Mouse (Mus musculus): ENCODE results near the gene Smyd4. TPM values are rescaled to one million over a fixed set of nuclear protein-coding genes. Genes with fewer than 3 reads are reported as not detected.

Smyd4 gene
- polyA plus RNA-seq, 1 experiment from 2014 or later = 12.8 TPM

- H3K36me3 ChIP-seq = peaks cover 38% of the 10 kb centered on the region
- peaks cover 34% of the 10 kb centered on the region for H3K4me1 ChIP-seq (replicated peaks)
- H3K9ac ChIP-seq = no peak overlapping the region
- no peak overlapping the region for H3K4me3 ChIP-seq
- ATAC-seq (ENCODE audit: insufficient number of reproducible peaks, low FRiP score) = no peak
- no peaks in the 10 kb centered on the region for H3K9me3 ChIP-seq (replicated peaks)
- 83% methylated on average over 8 of the region's 8 CpGs for WGBS
- H3K4me2 ChIP-seq = no peak overlapping the region
- H3K27me3 ChIP-seq (replicated peaks) = no peaks in the 10 kb centered on the region
- no peak overlapping the region for H3K27ac ChIP-seq (ENCODE audit: poor library complexity, severe bottlenecking)
Observed at GRCm38 (mm10) chr11:75452081-75452480, 103.8 kb downstream of the Smyd4 start.

- no peak overlapping the region for H3K27ac ChIP-seq (ENCODE audit: poor library complexity, severe bottlenecking)
- H3K36me3 ChIP-seq = peaks cover 29% of the 10 kb centered on the region
- peak overlapping the region; percentile 97 for H3K4me2 ChIP-seq
- no peaks in the 10 kb centered on the region for H3K9me3 ChIP-seq (replicated peaks)
- H3K9ac ChIP-seq = 0 out of 2 replicates have a peak overlapping the region, but pooled peaks have one; percentile 75
- ATAC-seq (ENCODE audit: insufficient number of reproducible peaks, low FRiP score) = no peak
- WGBS = 92% methylated on average over 31 of the region's 31 CpGs
- H3K4me3 ChIP-seq = peak overlapping the region; percentile 72; the same call in 1 of the 2 replicates
- peaks cover 36% of the 10 kb centered on the region for H3K4me1 ChIP-seq (replicated peaks)
- no peaks in the 10 kb centered on the region for H3K27me3 ChIP-seq (replicated peaks)
Observed at GRCm38 (mm10) chr11:75452812-75453557, 104.8 kb downstream of the Smyd4 start.

GRCm38 (mm10) chr11:75453991-75454930, 106.0 kb downstream of the Smyd4 start, which contains the start of gene Wdr81:
Gene Wdr81, minus strand, starts transcription at chr11:75454717.
- ATAC-seq (ENCODE audit: insufficient number of reproducible peaks, low FRiP score) = peak; percentile 93
- Histone ChIP-seq H3K4me3 (peak within 1 kb of the TSS; percentile 72), H3K27me3 (replicated peaks) (no peaks in the 10 kb centered on the region), H3K9ac (peak within 1 kb of the TSS; percentile 75), H3K4me2 (peak within 1 kb of the TSS; percentile 97), H3K27ac (ENCODE audit: poor library complexity, severe bottlenecking) (peak within 1 kb of the TSS; percentile 43; the same call in 1 of the 2 replicates), H3K4me1 (replicated peaks) (peaks cover 40% of the 10 kb centered on the region), H3K36me3 (peaks cover 16% of the 10 kb centered on the region), H3K9me3 (replicated peaks) (no peaks in the 10 kb centered on the region)
- 3% methylated on average over 56 of the region's 56 CpGs for WGBS

Small RNAs within 50 kb of the gene (microRNA-seq; reads per million reads assigned to microRNA genes)
- gene Gm47300 = not detected

Other genes starting within 250 kb of the Smyd4 start
- 13.3 and 13.8 TPM in 2 replicates for gene Hic1, start 178.9 kb upstream of the Smyd4 start, polyA plus RNA-seq (2016; fragmentation: Nextera tagmentation; extraction: Ambion mirVana)
- 19.4 and 20.5 TPM in 2 replicates for gene Ovca2, start 169.6 kb upstream of the Smyd4 start, polyA plus RNA-seq (2016; fragmentation: Nextera tagmentation; extraction: Ambion mirVana)
- 23.3 and 23.5 TPM in 2 replicates for gene Dph1, start 157.2 kb upstream of the Smyd4 start, polyA plus RNA-seq (2016; fragmentation: Nextera tagmentation; extraction: Ambion mirVana)
- 16.3 and 16.8 TPM in 2 replicates for gene Rtn4rl1, start 154.7 kb upstream of the Smyd4 start, polyA plus RNA-seq (2016; fragmentation: Nextera tagmentation; extraction: Ambion mirVana)
- gene Rpa1, start 109 bp upstream of the Smyd4 start, polyA plus RNA-seq (2016; fragmentation: Nextera tagmentation; extraction: Ambion mirVana) = 120 and 122 TPM in 2 replicates
- gene Serpinf1, start 74.3 kb downstream of the Smyd4 start, polyA plus RNA-seq (2016; fragmentation: Nextera tagmentation; extraction: Ambion mirVana) = 39.6 and 39.7 TPM in 2 replicates
- 0.86 and 6.4 TPM in 2 replicates for gene Serpinf2, start 91.2 kb downstream of the Smyd4 start, polyA plus RNA-seq (2016; fragmentation: Nextera tagmentation; extraction: Ambion mirVana)
- gene Wdr81, start 106.3 kb downstream of the Smyd4 start, polyA plus RNA-seq (2016; fragmentation: Nextera tagmentation; extraction: Ambion mirVana) = 5.6 and 5.7 TPM in 2 replicates
- 12.7 and 13.1 TPM in 2 replicates for gene Tlcd2, start 113.3 kb downstream of the Smyd4 start, polyA plus RNA-seq (2016; fragmentation: Nextera tagmentation; extraction: Ambion mirVana)
- 41.3 and 42.7 TPM in 2 replicates for gene Prpf8, start 138.4 kb downstream of the Smyd4 start, polyA plus RNA-seq (2016; fragmentation: Nextera tagmentation; extraction: Ambion mirVana)
- 1.4 and 2.3 TPM in 2 replicates for gene Rilp, start 161.7 kb downstream of the Smyd4 start, polyA plus RNA-seq (2016; fragmentation: Nextera tagmentation; extraction: Ambion mirVana)
- 12.3 and 13.8 TPM in 2 replicates for gene Scarf1, start 165.1 kb downstream of the Smyd4 start, polyA plus RNA-seq (2016; fragmentation: Nextera tagmentation; extraction: Ambion mirVana)
- gene Slc43a2, start 183.3 kb downstream of the Smyd4 start, polyA plus RNA-seq (2016; fragmentation: Nextera tagmentation; extraction: Ambion mirVana) = 4.1 and 4.3 TPM in 2 replicates
- gene Pitpna, start 239.7 kb downstream of the Smyd4 start, polyA plus RNA-seq (2016; fragmentation: Nextera tagmentation; extraction: Ambion mirVana) = 75.3 and 80.1 TPM in 2 replicates

Measured in heart, embryonic 12.5 days (tissue).